Mouse (Mus musculus): ENCODE results near the gene Dnajb1. TPM values are rescaled to one million over a fixed set of nuclear protein-coding genes. Genes with fewer than 3 reads are reported as not detected.
A peak's percentile ranks its signal among the peaks of the same experiment; 100 is the strongest.
"Not testable (repeated sequence)": the region's sequence is repeated elsewhere in the genome, so short reads cannot be mapped to it uniquely, and the experiment has no call there.

Dnajb1 gene
- polyA plus RNA-seq, 1 experiment from 2014 or later: 65.2 TPM

DNA sequence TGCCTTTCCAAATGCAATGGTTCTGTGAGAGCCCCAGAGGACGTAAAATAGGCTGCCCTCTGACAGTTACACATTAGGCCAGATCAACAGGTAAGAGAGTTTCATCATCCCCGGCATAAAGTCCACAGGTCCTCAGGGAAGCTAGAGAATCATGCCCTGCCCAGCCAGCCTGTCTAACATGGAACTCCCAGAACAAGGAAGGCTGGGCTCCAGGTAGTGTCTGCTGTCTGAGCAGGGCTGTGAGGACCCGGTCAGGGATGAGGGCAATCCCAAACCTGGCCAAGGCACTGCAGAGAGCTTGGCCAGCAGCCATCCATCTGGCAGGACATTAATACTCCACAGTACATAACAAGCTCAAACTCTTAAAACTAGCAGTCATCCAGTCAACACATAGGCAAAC, 22.7 kb upstream of the Dnajb1 start:
- 81% methylated on average over 3 of the region's 3 CpGs for WGBS
- no peaks in the 10 kb centered on the region for H3K9me3 ChIP-seq (ENCODE audit: control insufficient read depth, low read length)
- ATAC-seq (ENCODE audit: low read depth): no peak
- H3K36me3 ChIP-seq (ENCODE audit: control insufficient read depth, insufficient read depth, low read length): peaks cover 5% of the 10 kb centered on the region
- no peak overlapping the region for H3K4me3 ChIP-seq (ENCODE audit: low read length)
- H3K4me1 ChIP-seq (replicated peaks; ENCODE audit: control insufficient read depth, insufficient read depth, low read length): peaks cover 3% of the 10 kb centered on the region; the same call in 1 of the 2 replicates
- H3K4me2 ChIP-seq (ENCODE audit: low read depth, low read length): no peak overlapping the region
- H3K9ac ChIP-seq (ENCODE audit: low read length): no peak overlapping the region
- no peak overlapping the region for H3K27ac ChIP-seq (ENCODE audit: low read length)
- no peaks in the 10 kb centered on the region for H3K27me3 ChIP-seq (ENCODE audit: control insufficient read depth, insufficient read depth, low read depth, low read length)

DNA sequence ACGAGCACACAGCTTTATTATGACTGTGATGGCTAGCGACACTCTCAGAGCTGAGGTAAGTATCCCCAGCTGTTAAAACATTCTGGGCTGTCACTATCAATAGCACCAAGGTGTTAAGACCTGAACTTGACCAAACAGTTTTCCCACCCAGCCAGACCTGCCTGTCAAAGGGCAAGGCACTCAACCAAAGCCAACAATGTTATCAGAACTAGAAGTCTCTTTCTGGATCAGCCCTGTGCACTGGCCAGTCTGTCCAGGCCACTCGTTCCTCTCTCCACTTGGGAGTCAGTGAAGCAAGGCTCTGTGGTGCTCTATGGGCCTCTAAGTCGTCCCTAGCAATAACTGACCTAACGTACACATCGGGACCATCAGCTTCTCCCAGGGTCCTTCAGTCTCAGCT, 20.3 kb upstream of the Dnajb1 start:
- Histone ChIP-seq H3K27ac (ENCODE audit: low read length) (no peak overlapping the region), H3K4me2 (ENCODE audit: low read depth, low read length) (no peak overlapping the region), H3K9me3 (ENCODE audit: control insufficient read depth, low read length) (no peaks in the 10 kb centered on the region), H3K4me3 (ENCODE audit: low read length) (no peak overlapping the region), H3K4me1 (replicated peaks; ENCODE audit: control insufficient read depth, insufficient read depth, low read length) (peaks cover 7% of the 10 kb centered on the region), H3K9ac (ENCODE audit: low read length) (no peak overlapping the region), H3K36me3 (ENCODE audit: control insufficient read depth, insufficient read depth, low read length) (peaks cover 5% of the 10 kb centered on the region; the same call in 1 of the 2 replicates), H3K27me3 (ENCODE audit: control insufficient read depth, insufficient read depth, low read depth, low read length) (no peaks in the 10 kb centered on the region)
- 52% methylated on average over 6 of the region's 6 CpGs for WGBS
- no peak for ATAC-seq (ENCODE audit: low read depth)

DNA sequence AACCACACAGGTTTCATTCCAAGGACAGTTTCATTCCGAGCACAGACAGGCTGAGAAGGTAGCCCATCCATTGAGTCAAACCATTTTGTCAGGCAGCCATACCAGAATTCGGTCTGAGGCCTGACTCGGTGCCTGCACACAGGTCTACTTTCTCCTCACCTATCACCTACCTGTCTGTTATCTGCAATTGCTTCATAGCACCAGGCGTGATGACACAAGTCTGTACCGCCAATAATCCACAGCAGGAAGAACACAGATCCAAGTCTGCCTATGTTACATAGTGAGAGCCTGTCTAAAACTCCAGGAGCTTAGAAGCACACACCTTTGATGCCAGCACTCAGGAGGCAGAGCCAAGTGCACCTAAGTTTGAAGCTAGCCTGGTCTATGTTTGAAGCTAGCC, 19.1 kb upstream of the Dnajb1 start:
- no peak overlapping the region for H3K9ac ChIP-seq (ENCODE audit: low read length)
- H3K36me3 ChIP-seq (ENCODE audit: control insufficient read depth, insufficient read depth, low read length): peaks cover 2% of the 10 kb centered on the region; the same call in 1 of the 2 replicates
- no peaks in the 10 kb centered on the region for H3K27me3 ChIP-seq (ENCODE audit: control insufficient read depth, insufficient read depth, low read depth, low read length)
- H3K4me1 ChIP-seq (replicated peaks; ENCODE audit: control insufficient read depth, insufficient read depth, low read length): peaks cover 11% of the 10 kb centered on the region
- no peak for ATAC-seq (ENCODE audit: low read depth)
- 89% methylated on average over 5 of the region's 5 CpGs for WGBS
- H3K9me3 ChIP-seq (ENCODE audit: control insufficient read depth, low read length): no peaks in the 10 kb centered on the region
- no peak overlapping the region for H3K4me2 ChIP-seq (ENCODE audit: low read depth, low read length)
- H3K4me3 ChIP-seq (ENCODE audit: low read length): no peak overlapping the region
- H3K27ac ChIP-seq (ENCODE audit: low read length): no peak overlapping the region

DNA sequence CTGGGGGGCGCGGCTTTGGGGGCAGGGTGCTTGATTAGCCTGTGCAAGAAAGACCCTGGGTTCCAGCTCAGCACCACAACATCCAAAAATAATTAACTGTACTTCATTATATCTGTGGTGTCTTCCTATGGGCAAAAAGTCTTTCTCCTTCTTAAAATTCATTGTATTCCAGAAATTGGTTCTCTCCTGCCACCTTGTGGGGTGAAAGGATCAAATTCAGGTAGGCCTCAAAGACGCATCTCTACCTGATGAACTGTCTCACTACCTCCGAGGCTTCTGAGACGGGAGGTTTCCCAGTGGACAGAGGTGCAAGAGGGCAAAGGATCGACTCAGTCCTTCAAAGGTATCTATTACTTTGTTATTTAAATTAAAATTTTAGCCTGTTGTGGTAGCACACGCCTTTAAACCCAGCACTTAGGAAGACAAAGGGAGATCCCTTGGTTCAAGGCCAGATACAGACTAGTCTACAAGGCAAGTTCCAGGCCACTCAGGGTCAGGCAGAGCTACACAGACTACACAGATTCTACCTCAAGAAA, 17.4 kb upstream of the Dnajb1 start:
- H3K9ac ChIP-seq (ENCODE audit: low read length): no peak overlapping the region
- H3K4me2 ChIP-seq (ENCODE audit: low read depth, low read length): no peak overlapping the region
- no peak overlapping the region for H3K27ac ChIP-seq (ENCODE audit: low read length)
- no peaks in the 10 kb centered on the region for H3K36me3 ChIP-seq (ENCODE audit: control insufficient read depth, insufficient read depth, low read length)
- WGBS: 76% methylated on average over 7 of the region's 7 CpGs
- H3K9me3 ChIP-seq (ENCODE audit: control insufficient read depth, low read length): no peaks in the 10 kb centered on the region
- H3K4me1 ChIP-seq (replicated peaks; ENCODE audit: control insufficient read depth, insufficient read depth, low read length): peaks cover 11% of the 10 kb centered on the region
- no peak for ATAC-seq (ENCODE audit: low read depth)
- no peak overlapping the region for H3K4me3 ChIP-seq (ENCODE audit: low read length)
- no peaks in the 10 kb centered on the region for H3K27me3 ChIP-seq (ENCODE audit: control insufficient read depth, insufficient read depth, low read depth, low read length)

DNA sequence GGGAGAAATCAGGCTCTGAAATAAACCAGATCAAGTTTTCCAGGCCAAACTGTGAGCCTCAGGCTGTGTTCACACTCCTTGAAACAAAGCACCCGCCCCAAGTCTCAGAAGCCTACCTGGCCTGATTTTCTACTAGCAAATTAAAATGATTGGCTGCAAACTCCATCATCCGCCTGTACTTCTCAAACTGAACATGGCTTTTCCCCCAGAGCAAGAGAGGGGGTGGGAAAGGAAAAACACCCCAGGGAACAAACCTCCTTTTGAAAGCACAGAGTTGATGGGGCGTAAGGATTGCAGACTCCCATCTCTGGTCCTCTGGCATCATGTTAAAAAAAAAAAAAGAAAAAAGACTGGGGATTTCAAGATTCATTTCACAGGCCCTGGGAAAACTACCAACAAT, 15.3 kb upstream of the Dnajb1 start:
- peak overlapping the region; percentile 45 for H3K9ac ChIP-seq (ENCODE audit: low read length)
- no peaks in the 10 kb centered on the region for H3K36me3 ChIP-seq (ENCODE audit: control insufficient read depth, insufficient read depth, low read length)
- 48% methylated on average over 3 of the region's 3 CpGs for WGBS
- ATAC-seq (ENCODE audit: low read depth): no peak
- H3K9me3 ChIP-seq (ENCODE audit: control insufficient read depth, low read length): no peaks in the 10 kb centered on the region
- H3K4me1 ChIP-seq (replicated peaks; ENCODE audit: control insufficient read depth, insufficient read depth, low read length): peaks cover 11% of the 10 kb centered on the region
- H3K4me2 ChIP-seq (ENCODE audit: low read depth, low read length): peak overlapping the region; percentile 89
- no peak overlapping the region for H3K27ac ChIP-seq (ENCODE audit: low read length)
- no peaks in the 10 kb centered on the region for H3K27me3 ChIP-seq (ENCODE audit: control insufficient read depth, insufficient read depth, low read depth, low read length)
- peak overlapping the region; percentile 85 for H3K4me3 ChIP-seq (ENCODE audit: low read length)

DNA sequence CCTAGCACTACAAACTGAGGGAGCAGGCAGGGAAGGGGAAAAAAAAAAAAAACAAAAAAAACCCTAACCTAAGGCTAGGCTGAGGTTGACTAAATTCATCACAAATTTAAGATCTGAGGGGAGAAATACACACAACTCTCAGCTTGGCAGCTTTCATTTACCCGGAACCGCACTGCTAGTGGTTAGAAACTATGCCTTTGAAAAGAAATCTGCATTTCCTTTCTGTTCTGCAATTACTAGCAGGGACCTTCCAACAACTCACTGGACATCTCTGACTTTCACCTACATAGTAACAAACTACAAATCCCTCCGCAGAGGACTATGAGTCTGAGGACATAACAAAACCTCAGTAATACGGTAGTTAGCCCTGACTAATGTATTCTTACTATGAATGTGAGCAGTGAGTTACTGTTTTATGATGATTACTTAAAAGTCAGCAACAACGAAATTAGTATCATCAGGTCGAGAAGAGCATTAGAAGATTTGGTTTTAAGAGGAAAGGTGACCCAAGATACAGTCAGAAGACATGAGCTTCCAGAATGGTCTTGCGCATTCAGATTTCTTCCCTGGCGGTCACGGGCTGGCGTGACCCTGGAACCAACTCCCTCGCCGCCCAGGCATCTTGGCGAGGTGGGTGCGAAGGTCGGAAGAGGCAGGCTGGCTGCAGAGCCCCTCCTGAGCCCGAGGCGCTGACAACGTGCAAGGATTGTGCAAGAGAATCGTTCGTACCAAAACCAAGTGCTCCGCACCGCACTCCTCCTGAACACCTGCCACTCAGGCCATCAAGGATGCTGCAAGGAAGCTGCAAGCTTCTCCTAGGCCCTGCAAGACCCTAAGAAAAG, 14.4 kb upstream of the Dnajb1 start:
- Histone ChIP-seq H3K4me2 (ENCODE audit: low read depth, low read length) (peak overlapping the region; percentile 89), H3K27me3 (ENCODE audit: control insufficient read depth, insufficient read depth, low read depth, low read length) (no peaks in the 10 kb centered on the region), H3K4me3 (ENCODE audit: low read length) (peak overlapping the region; percentile 85), H3K4me1 (replicated peaks; ENCODE audit: control insufficient read depth, insufficient read depth, low read length) (peaks cover 11% of the 10 kb centered on the region), H3K36me3 (ENCODE audit: control insufficient read depth, insufficient read depth, low read length) (no peaks in the 10 kb centered on the region), H3K9ac (ENCODE audit: low read length) (peak overlapping the region; percentile 91), H3K27ac (ENCODE audit: low read length) (peak overlapping the region; percentile 83), H3K9me3 (ENCODE audit: control insufficient read depth, low read length) (no peaks in the 10 kb centered on the region)
- no peak for ATAC-seq (ENCODE audit: low read depth)
- WGBS: 4% methylated on average over 22 of the region's 22 CpGs

DNA sequence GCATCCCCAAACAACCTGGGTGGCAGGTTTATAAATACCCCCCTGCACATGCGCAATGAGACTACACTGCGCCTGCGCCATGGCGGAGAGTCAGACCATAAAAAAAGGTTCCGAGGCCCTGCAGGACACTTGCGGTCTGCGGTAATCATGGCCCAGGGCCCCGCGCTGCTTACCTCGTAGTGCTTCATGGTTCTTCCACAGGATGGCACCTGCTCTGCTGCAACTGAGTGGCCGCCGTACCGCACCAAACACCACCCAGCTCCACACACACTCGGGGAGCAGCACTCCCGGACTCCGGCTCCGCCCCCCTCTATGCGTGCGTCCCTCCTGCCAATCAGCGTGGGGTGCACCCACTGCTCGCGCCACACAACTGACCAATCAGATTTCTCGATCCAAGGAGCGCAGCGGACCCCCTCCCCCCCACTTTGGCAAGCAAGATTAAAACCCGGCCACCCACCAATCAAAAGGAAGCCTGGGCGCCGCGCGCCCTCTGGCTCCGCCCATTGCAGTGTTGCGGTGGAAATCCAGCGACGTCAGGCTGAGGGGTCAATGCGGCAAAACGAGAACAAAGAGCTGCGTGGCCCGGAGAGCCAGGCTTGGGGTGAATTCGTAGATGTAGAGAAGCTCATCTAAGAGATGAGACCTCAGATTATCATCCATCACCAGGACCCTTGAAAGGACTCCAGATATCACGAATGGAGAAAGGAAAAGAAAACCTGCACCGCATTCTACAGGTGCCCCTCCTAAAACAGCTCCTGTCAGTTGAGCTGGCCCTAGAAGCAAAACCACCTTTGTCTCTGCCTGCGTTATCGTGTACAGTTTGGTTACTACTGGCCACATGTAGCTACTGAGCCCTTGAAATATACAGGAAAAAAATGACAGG, 13.6 kb upstream of the Dnajb1 start:
- Histone ChIP-seq H3K27me3 (ENCODE audit: control insufficient read depth, insufficient read depth, low read depth, low read length) (no peaks in the 10 kb centered on the region), H3K4me1 (replicated peaks; ENCODE audit: control insufficient read depth, insufficient read depth, low read length) (peaks cover 11% of the 10 kb centered on the region), H3K36me3 (ENCODE audit: control insufficient read depth, insufficient read depth, low read length) (no peaks in the 10 kb centered on the region), H3K27ac (ENCODE audit: low read length) (peak overlapping the region; percentile 86), H3K9ac (ENCODE audit: low read length) (peak overlapping the region; percentile 91), H3K9me3 (ENCODE audit: control insufficient read depth, low read length) (no peaks in the 10 kb centered on the region), H3K4me3 (ENCODE audit: low read length) (peak overlapping the region; percentile 85), H3K4me2 (ENCODE audit: low read depth, low read length) (peak overlapping the region; percentile 89)
- ATAC-seq (ENCODE audit: low read depth): peak; percentile 100
- under 1% methylated on average over 43 of the region's 43 CpGs for WGBS

DNA sequence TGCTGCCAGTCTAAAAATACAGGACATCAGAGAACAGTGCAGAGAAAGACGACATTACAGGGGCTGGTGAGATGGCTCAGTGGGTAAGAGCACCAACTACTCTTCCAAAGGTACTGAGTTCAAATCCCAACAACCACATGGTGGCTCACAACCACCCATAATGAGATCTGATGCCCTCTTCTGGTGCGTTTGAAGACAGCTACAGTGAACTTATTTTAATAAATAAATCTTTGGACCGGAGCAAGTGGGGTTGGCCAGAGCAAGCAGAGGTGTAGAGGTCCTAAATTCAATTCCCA, 13.0 kb upstream of the Dnajb1 start:
- 44% methylated on average over 3 of the region's 3 CpGs for WGBS

DNA sequence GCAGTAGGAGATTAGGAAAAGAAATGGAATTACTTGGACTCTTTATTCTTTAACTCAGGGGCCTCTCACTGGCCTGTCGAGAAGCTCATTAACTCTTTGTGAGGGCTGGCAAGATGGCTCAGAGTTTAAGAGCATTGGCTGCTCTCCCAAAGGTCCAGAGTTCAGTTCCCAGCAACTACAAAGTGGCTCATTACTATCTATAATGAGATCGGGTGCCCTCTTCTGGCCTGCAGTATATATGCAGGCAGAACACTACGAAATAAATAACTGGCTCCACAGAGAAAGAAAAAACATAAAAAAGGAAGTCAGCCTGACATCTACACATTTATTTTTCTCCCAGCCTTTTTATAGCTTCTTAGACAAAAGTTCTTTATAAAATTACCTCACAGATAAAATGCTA, 11.6 kb upstream of the Dnajb1 start:
- no peak overlapping the region for H3K4me2 ChIP-seq (ENCODE audit: low read depth, low read length)
- H3K4me3 ChIP-seq (ENCODE audit: low read length): no peak overlapping the region
- H3K4me1 ChIP-seq (replicated peaks; ENCODE audit: control insufficient read depth, insufficient read depth, low read length): peaks cover 11% of the 10 kb centered on the region
- H3K36me3 ChIP-seq (ENCODE audit: control insufficient read depth, insufficient read depth, low read length): no peaks in the 10 kb centered on the region
- no peak overlapping the region for H3K27ac ChIP-seq (ENCODE audit: low read length)
- WGBS: 21% methylated on average over 3 of the region's 3 CpGs
- no peaks in the 10 kb centered on the region for H3K27me3 ChIP-seq (ENCODE audit: control insufficient read depth, insufficient read depth, low read depth, low read length)
- no peak for ATAC-seq (ENCODE audit: low read depth)
- H3K9me3 ChIP-seq (ENCODE audit: control insufficient read depth, low read length): no peaks in the 10 kb centered on the region
- no peak overlapping the region for H3K9ac ChIP-seq (ENCODE audit: low read length)

More for the DNA sequence above, 13.0 kb upstream of the Dnajb1 start:
- peak overlapping the region; percentile 76 for H3K9ac ChIP-seq (ENCODE audit: low read length)
- peak overlapping the region; percentile 86 for H3K27ac ChIP-seq (ENCODE audit: low read length)
- H3K27me3 ChIP-seq (ENCODE audit: control insufficient read depth, insufficient read depth, low read depth, low read length); H3K36me3 ChIP-seq (ENCODE audit: control insufficient read depth, insufficient read depth, low read length); H3K9me3 ChIP-seq (ENCODE audit: control insufficient read depth, low read length); ATAC-seq (ENCODE audit: low read depth): not testable (repeated sequence)
- H3K4me2 ChIP-seq (ENCODE audit: low read depth, low read length): peak overlapping the region; percentile 76
- H3K4me1 ChIP-seq (replicated peaks; ENCODE audit: control insufficient read depth, insufficient read depth, low read length): peaks cover 11% of the 10 kb centered on the region
- peak overlapping the region; percentile 85 for H3K4me3 ChIP-seq (ENCODE audit: low read length)
